Mouse (Mus musculus) cerebellum, adult 2 months (tissue): ENCODE results near the gene Pax2. TPM values are rescaled to one million over a fixed set of nuclear protein-coding genes. Genes with fewer than 3 reads are reported as not detected.

Experiments used
- DNase-seq, 2 experiments: peaks; one replicate each; pipeline ENCODE4 v3.0.0; 2021
- H3K27ac ChIP-seq: fragments of 200-500 bp; 2 replicates; pipeline ENCODE4 v1.5.1; 2012; ENCODE audit warnings: low read length, control low read depth, inconsistent platforms; ENCODE audit not compliant: insufficient read depth
- H3K27me3 ChIP-seq: fragments of 200-500 bp; 2 replicates; pipeline ENCODE4 v1.6.1; 2012; ENCODE audit warnings: inconsistent platforms, mild to moderate bottlenecking, low read length, moderate library complexity; ENCODE audit not compliant: control insufficient read depth, insufficient read depth
- H3K4me1 ChIP-seq: fragments of 200-500 bp; 2 replicates; pipeline ENCODE4 v1.6.1; 2011; ENCODE audit warnings: low read length; ENCODE audit not compliant: control insufficient read depth, insufficient read depth
- H3K4me3 ChIP-seq: fragments of 200-500 bp; replicated peaks from 2 replicates; pipeline ENCODE3; 2011; ENCODE audit warnings: mild to moderate bottlenecking, low read depth, low read length, control low read depth; ENCODE audit not compliant: insufficient read depth
- CTCF ChIP-seq: fragments of 200-500 bp; IDR thresholded peaks from 2 replicates; pipeline ENCODE4 v1.5.1; 2011; ENCODE audit warnings: low read depth, mild to moderate bottlenecking, control low read depth, low read length, moderate library complexity, borderline replicate concordance; ENCODE audit not compliant: insufficient read depth
- POLR2A ChIP-seq: fragments of 200-500 bp; IDR thresholded peaks from 2 replicates; pipeline ENCODE4 v1.6.1; 2011; ENCODE audit warnings: low read length, control low read depth, borderline replicate concordance; ENCODE audit not compliant: insufficient read depth
- WGBS: fragments of 180-500 bp; shearing (Covaris S2); methylation state at CpG from one replicate; pipeline ENCODE4 v1.1.7; 2018; 5-methylcytosine and 5-hydroxymethylcytosine counted together
- polyA plus RNA-seq: library from polyadenylated mRNA; depleted of rRNA; stranded (reverse); fragments of >200 nt; gene quantifications from 2 replicates; pipeline ENCODE4 v1.2.3, GENCODE M21; 2012

Gene Pax2
- polyA plus RNA-seq, 1 experiment = 8.4 TPM

DNA sequence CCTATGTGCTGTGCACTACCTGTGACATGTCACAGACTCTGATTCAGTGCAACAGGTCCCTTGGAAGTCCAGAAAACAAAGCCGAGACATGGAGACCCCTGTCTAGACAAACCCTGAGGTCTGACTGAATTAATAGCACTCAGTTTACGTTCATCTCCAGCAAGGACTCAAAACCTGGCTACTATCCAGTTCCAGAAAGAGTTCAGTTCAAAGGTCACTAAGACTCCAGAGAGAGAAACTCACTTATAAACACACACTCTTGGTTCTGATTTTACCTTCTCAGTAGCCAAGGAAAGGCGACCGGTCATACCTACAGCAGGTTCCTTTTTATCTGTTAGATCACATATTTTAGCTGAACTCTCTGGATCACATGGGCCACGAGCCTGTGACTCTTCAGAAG, 43.3 kb downstream of the Pax2 start:
- H3K4me1 ChIP-seq = no peaks in the 10 kb centered on the region
- H3K4me3 ChIP-seq = no peak overlapping the region
- no peaks in the 10 kb centered on the region; the same call in 1 of the 2 replicates for H3K27me3 ChIP-seq
- DNase-seq = no peak
- H3K27ac ChIP-seq = no peak overlapping the region
- TF ChIP-seq POLR2A = no peak
- no peak for TF ChIP-seq CTCF
- WGBS = 69% methylated on average over 5 of the region's 5 CpGs

DNA sequence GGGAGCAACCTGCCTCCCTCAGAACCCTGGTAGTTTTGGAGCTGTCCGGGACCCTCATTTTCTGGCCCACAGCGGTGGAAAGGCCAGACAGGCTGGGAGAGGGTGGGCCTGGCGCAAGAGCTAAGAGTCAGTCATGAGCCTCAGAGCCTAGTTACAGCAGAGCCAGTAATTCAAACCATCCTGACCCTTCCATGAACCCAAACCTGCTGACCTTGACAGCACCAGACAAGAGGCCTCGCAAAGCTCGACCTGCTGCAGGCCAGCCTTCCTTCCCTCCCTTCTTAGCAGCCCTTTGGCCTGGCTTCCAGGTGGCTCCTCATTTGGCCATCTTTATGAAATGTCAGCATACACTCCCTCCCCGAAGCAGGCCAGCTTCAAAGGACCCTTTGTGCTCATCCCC, 44.5 kb downstream of the Pax2 start:
- H3K4me3 ChIP-seq = no peak overlapping the region
- H3K4me1 ChIP-seq = no peaks in the 10 kb centered on the region
- H3K27me3 ChIP-seq = no peaks in the 10 kb centered on the region; the same call in 1 of the 2 replicates
- no peak for TF ChIP-seq CTCF
- TF ChIP-seq POLR2A = no peak
- DNase-seq = no peak
- WGBS = 63% methylated on average over 6 of the region's 6 CpGs
- no peak overlapping the region for H3K27ac ChIP-seq

GRCm38 (mm10) chr19:44808734-44809133, 52.9 kb downstream of the Pax2 start:
- Histone ChIP-seq H3K4me1 (no peaks in the 10 kb centered on the region), H3K27ac (no peak overlapping the region), H3K4me3 (no peak overlapping the region), H3K27me3 (no peaks in the 10 kb centered on the region; the same call in 1 of the 2 replicates)
- no peak for TF ChIP-seq CTCF
- TF ChIP-seq POLR2A = no peak
- 7% methylated on average over 8 of the region's 8 CpGs for WGBS
- DNase-seq = no peak

DNA sequence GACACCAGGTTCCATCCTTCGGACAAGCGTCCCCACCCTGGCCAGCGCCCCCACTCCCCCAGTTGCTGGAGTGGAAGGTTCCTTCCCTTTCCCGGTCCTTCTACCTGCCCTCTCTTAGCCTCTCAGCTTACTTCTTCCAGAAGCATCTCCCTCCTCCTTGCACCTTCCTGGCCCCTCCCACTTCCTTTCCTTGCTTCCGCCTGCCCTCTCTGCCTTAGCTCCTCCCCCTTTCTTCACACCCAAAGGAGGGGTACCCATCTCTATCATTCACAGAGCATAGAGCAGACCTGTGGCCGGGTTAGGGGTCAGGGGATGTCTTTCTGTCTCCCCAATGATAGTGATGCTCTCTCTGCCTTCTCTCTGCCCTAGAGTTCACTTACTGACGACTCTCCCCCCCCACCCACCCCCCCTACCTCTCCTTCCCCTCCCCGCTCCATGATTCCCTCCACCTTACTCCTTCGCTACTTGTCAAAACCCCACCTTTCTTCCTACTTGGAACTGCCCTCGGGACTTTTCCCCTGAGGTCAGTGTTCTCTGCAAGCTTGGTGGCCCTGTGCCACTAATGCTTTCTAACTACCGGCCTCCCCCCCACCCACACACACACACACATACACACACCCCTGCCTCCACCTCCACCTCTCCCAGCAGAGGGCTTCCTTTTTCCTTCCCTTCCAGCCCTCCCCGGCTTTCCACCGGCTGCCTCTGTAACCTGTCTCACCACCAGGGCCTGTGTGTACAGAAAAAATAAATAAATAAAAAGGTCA, 57.0 kb downstream of the Pax2 start:
- TF ChIP-seq POLR2A (no peak), CTCF (no peak)
- H3K27me3 ChIP-seq = no peaks in the 10 kb centered on the region
- H3K27ac ChIP-seq = no peak overlapping the region
- no peak overlapping the region for H3K4me3 ChIP-seq
- WGBS = 64% methylated on average over 13 of the region's 13 CpGs
- DNase-seq = no peak
- H3K4me1 ChIP-seq = no peaks in the 10 kb centered on the region

GRCm38 (mm10) chr19:44815111-44815510, 59.3 kb downstream of the Pax2 start:
- 65% methylated on average over 3 of the region's 3 CpGs for WGBS
- Histone ChIP-seq H3K4me1 (no peaks in the 10 kb centered on the region), H3K27me3 (no peaks in the 10 kb centered on the region), H3K4me3 (no peak overlapping the region), H3K27ac (no peak overlapping the region)
- no peak for DNase-seq
- TF ChIP-seq CTCF (no peak), POLR2A (no peak)

GRCm38 (mm10) chr19:44817403-44818128, 61.7 kb downstream of the Pax2 start:
- no peak overlapping the region for H3K4me3 ChIP-seq
- H3K4me1 ChIP-seq = no peaks in the 10 kb centered on the region
- TF ChIP-seq CTCF = no peak
- TF ChIP-seq POLR2A = no peak
- no peak overlapping the region for H3K27ac ChIP-seq
- H3K27me3 ChIP-seq = no peaks in the 10 kb centered on the region
- DNase-seq = no peak
- WGBS = 59% methylated on average over 14 of the region's 14 CpGs

GRCm38 (mm10) chr19:44818676-44819075, 62.8 kb downstream of the Pax2 start:
- WGBS = 70% methylated on average over 6 of the region's 6 CpGs
- TF ChIP-seq CTCF (no peak), POLR2A (no peak)
- no peaks in the 10 kb centered on the region for H3K4me1 ChIP-seq
- no peak overlapping the region for H3K27ac ChIP-seq
- no peak overlapping the region for H3K4me3 ChIP-seq
- no peaks in the 10 kb centered on the region for H3K27me3 ChIP-seq
- DNase-seq = no peak

DNA sequence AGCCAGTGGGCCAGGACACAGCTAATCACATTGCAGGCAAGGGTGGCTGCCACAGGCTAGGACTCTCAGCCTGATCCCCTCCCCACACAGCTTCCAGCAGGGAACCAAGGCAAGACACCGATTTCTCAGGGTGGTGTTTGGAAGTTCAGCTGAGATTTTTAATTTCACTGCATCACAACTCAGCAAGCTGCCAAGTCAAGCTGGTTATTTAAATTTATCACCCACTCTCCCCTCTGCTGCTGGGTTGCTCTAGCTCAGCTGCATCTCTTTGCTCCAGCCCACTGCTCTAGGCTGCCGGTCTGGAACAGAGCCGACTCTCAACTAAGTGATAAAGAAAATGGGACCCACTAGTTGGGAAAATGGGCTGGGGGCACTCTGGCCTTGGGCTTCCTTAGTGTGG, 65.7 kb downstream of the Pax2 start:
- DNase-seq = no peak
- Histone ChIP-seq H3K27ac (no peak overlapping the region), H3K4me3 (no peak overlapping the region), H3K4me1 (no peaks in the 10 kb centered on the region), H3K27me3 (no peaks in the 10 kb centered on the region; the same call in 1 of the 2 replicates)
- WGBS = 62% methylated on average over 3 of the region's 3 CpGs
- TF ChIP-seq POLR2A (no peak), CTCF (no peak)
